Mouse (Mus musculus) gastrocnemius, postnatal 10 days (tissue): ENCODE measurements around the gene Nrd1. TPM values are rescaled to one million over a fixed set of nuclear protein-coding genes. Genes with fewer than 3 reads are reported as not detected.

Experiments
- DNase-seq: peaks from one replicate; pipeline ENCODE4 v3.0.0; 2021; ENCODE audit warnings: mixed read lengths
- long read RNA-seq, 2 experiments: library from polyadenylated mRNA; stranded (forward); transcript quantifications; one replicate each; pipeline ENCODE4 v2.0.0; 2021
- total RNA-seq, 2 experiments: library from RNA; stranded (reverse); gene quantifications; 2 replicates each; pipeline ENCODE4 v1.2.3; 2021

Gene Nrd1
- total RNA-seq: 100 to 1,000 TPM in 1 of 2 experiments, 10 to 100 TPM in 1; 80.9 to 113 TPM
- long read RNA-seq, experiment 1, full-length matches to known transcripts: 77 of 101 reads
- long read RNA-seq, experiment 1, partial matches to known transcripts: 10 of 101 reads
- long read RNA-seq, experiment 1, other reads (novel, unspliced or antisense): 14 of 101 reads
- long read RNA-seq, experiment 2, full-length matches to known transcripts: 66 of 85 reads
- long read RNA-seq, experiment 2, partial matches to known transcripts: 9 of 85 reads
- long read RNA-seq, experiment 2, other reads (novel, unspliced or antisense): 10 of 85 reads

DNA sequence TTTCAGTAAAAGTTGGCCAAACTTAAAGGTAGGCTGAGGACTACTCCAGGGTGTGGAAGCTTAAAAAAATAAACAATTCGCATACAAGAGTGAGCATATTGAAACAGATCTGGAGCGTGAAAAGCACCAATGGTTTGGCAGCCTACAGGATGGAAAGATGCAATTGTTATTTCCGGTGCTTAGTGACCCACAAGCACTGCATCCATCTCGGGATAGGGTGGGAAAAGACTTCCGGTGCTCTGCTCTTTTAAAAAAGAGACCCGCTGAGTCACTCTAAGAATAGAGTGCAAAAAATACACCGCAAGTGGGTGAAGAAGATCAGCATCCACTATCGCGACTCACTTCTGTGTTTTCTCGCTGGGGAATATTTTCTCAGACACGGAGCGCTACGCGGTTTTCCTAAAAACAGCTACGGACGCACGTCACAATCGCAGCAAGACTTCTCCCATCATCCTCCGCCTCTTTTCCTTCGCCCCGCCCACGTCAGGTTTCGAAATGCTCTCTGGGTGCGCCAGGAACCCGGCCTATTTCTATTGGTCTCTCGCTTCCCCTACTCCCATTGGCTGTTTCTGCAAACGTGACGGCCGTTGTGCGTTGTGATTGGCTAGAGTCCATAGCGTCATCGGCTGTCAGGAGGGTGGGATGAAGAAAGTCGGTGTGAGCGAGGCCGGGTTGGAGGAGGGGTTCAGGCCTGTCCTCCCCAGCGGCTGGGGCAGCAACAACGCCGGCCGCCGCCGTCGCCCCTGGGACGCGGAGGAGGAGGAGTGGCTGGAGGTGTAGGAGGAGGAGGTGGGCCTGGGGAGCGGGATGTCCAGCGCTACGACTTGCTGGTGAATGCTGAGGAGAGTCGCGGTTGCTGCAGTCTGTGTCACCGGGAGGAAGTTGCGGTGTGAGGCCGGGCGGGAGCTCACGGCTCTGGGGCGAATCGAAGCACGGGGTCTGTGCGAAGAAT, at the start of gene Nrd1:
Gene Nrd1 (plus strand): TSS at position 657 of the 952 bp plus-strand sequence.
- DNase-seq: peak; percentile 94

DNA sequence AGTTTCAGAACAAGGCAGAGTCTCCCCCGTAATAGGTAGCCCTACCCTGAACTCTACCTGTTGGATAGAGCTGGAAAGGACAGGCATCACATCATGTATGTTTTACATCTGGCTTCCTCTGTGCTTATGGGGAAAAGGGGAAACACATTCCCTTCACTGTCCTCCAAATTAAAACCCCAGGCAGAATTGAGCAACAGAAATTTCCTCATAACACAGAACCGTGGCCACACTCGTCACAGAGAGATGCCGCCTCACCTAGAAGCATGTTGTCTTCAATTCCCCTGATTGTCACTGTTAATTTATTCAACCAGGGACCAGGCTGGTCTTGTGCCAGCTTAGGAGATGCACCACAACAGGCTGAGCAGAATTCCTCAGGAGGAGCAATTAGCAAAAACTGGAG, 48.8 kb upstream of the Nrd1 start:
- no peak for DNase-seq

DNA sequence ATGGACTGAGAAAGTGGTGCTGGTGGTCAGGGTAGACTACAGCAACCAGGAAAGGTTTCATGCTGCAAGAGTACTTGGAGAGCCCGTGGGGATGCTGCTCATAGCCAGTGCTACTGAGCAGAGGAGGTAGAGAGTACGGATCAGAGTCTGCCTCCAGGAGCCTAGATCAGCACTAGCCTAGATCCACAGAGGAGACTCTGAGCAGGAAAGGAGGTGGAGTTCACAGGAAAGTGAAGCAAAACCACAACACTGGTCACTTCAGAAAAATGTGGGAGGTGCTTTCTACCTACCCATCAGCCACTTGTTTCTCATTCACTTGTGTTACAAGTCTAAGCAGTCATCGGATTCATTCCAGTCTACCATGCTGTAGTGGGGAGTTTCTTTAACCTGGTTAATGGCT, 40.8 kb upstream of the Nrd1 start:
- no peak for DNase-seq

DNA sequence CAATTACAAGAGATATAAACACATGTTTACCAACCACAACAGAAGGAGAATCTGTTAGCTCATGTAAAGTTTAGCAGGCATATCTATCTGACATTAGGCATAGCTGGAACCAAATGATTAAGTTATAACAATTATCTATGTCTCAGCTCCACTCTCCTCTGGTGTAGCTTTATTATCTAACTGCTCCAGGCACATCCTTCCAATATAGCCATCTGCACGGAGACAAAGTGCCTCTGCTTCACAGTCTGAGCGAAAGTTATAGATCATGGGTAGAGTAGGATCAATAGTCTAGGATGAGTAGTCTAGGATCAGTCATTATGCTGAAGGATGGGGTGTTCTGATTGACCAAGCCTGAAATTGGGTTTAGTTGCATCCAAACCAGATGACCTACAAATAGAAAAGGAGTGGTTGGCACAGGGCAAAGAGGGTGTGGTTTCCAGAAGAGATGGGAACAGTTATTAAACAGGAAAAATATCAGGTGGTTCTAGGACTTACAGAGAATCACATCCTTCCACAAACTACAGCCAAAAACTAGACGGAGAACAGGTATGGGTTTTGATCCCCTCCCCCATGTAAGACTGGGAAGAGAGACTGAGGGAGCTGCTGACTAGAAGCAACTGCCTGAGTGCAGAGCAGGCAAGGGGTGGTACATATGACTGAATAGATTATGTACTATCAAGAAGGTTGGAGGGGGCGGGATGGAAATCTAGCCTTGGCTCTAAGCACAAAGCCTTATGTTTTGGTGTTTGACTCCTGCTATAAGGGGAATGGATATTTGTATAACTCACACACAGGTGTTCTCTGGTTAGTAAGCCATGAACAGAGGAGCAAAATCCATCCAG, 39.6 kb upstream of the Nrd1 start:
- DNase-seq: no peak

DNA sequence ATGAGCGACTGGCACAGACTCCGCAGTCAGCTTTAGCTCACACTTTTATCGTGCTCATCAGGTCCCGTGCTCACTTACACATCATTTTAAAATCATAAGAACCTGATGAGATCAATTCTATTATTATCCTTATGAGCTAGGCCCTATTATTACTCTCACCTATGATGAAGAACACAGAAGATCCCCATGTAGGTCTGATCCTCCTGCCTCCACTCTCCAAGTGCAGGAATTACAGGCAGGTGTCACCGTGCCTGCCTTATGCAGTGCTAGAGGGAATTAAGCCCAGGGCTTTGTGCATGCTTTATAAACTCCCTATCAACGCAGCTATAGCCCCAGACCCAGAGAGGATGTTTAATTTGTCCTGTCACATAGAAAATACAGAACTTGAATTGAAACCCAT, 37.4 kb upstream of the Nrd1 start:
- DNase-seq: no peak

DNA sequence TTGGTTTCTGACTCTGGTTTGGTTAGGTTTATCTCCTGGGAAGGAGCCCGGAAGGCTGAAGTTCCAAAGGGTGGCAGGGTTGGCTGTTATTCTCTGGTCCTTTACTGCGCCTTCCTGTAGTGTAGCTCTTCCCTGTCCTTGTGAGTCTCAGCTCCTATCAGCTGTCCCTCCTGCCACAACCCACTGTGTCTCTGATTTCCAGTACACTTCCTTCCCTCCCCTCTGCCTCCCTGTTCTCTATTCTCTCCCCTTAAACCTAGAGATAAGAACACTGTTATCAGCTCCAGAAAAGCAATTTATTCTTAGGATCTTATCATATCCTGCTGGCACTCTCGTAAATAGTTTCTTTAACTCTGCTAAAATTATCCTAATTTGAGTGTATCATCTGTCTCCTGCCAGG, 30.9 kb upstream of the Nrd1 start:
- DNase-seq: no peak

DNA sequence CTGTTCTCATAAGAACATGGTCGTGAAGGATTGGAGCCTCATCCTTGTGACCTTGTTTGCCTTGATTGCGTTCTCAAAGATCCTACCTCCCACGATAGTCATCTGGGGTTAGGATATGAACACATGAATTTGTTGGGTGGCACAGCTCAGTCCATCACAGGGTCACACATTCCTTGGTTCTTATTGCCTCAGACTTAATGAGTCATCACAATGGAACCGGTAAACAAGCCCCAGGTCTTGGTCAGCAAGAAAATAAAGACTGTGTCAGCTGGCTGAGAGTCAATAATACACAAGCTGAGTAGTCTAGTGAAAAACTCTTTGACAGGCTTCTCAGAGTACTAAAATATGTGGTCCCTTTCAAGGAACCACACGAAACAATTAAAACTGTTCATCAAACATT, 29.4 kb upstream of the Nrd1 start:
- no peak for DNase-seq

DNA sequence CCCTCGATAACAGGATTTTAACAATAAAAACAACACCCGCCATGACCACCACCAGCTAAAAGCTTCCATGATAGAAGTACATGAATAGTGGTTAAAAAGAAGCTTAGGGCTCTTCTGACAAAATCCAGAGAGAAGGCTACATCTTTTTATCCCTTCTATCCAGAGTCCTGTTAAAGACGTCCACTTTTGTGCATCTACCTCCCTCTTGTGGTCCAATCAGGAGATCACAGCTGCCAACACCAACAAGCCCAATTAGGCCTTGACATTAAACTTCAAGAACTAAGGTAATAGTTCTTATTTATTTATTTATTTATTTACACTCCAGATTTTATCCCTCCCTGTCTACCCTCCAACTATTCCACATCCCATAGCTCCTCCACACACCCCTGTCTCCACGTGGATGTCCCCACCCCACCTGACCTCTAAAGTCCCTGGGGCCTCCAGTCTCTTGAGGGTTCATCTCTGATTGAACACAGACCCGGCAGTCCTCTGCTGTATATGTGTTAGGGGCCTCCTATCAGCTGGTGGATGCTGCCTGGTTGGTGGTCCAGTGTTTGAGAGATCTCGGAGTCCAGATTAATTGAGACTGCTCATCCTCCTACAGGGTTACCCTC, 23.9 kb upstream of the Nrd1 start:
- no peak for DNase-seq

DNA sequence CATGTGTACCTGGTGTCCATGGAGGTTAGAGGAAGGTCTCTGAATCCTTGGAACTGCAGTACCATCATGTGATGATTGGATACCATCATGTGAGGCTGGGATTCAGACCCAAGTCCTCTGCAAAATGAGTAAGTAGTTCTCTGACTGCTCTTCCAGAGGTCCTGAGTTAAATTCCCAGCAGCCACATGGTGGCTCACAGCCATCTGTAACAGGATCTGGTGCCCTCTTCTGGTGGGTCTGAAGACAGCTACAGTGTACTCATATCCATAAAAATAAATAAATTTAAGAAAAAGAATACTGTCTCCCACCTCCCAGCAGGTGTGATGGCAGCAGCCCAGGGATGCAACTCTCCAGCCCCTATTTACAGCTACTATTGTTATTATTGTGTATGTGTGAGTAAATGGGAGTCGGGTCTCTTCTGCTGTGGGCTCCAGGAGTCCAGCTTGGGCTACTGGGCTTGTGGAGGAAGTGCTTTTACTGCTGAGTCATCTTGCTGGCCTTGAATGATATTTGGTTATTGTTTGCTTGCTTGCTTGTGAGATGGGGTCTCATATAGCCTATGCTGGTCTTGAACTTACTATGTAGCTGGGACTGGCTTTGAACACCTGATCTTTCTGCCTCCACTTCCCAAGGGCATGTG, 13.5 kb upstream of the Nrd1 start:
- DNase-seq: no peak

DNA sequence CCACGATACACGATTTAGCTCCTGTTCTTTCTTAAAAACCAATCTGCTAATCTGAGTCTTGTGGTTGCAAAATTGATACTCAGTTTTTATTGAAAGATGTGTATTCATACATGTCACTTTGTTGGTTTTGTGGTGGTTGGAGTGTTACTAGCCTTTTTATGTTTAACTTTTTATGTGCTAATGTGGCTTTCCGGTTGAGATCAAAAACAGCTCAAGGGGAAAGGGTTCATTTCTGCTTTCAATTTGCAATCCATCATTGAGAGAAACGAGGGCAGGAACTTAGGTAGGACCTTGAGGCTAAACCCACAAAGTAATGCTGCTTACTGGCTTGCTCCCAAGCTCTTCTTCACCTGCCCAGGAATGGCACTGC, 13.0 kb upstream of the Nrd1 start:
- no peak for DNase-seq

DNA sequence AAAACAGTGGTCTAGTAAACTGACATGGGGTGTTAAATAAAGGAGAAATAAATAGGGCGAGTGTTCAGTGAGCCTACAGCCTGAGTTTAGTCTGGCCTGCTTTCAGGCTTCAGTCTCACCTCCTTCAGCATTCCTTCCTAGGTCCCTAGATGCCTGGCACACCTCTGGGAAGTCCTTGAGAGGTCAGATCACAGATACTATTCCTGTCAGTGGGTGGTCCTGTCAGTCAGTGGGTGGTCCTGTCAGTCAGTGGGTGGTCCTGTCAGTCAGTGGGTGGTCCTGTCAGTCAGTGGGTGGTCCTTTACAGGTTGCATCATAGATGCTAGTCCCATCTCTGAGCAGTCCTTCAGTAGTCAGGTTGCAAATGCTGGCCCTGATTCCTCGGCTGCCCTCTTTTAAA, 11.0 kb upstream of the Nrd1 start:
- DNase-seq: no peak

DNA sequence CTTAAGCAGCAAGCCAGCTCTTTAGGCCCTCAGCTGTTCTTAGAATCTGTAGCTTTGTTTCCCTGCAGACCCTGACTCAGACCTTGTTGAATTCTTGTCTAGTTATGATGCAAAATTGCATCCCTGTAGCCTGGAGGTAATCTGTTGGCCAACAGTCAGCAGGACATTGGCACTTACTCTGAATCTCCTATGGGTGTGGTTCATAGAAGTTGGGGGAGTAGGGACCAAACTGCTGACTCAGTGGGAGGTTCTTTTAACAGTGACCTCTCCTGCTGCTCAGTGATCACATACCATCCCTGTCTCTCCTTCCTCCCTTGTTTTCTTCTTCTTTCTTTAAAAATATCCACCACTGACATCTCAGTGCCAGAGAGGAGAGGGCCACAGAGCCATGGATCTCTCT, 10.4 kb upstream of the Nrd1 start:
- DNase-seq: no peak

DNA sequence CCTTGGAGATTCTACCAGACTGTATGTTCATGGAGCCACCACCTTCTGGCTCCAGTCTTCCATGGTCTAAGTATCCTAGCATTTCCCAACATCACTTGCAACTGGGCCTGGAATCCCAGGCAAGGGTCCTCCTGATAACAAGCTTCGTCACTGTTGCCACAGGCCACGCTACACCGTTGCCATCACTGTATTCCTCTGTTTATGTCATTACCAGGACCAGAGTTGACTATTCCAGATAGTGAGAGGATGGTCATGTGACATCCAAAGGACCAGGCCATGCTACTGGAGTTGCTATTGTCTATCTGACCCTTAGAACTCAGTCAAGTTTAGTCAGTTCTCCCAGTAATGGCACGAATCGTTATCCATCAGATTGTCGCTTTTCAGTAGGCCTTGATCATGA, 9.9 kb upstream of the Nrd1 start:
- DNase-seq: no peak

DNA sequence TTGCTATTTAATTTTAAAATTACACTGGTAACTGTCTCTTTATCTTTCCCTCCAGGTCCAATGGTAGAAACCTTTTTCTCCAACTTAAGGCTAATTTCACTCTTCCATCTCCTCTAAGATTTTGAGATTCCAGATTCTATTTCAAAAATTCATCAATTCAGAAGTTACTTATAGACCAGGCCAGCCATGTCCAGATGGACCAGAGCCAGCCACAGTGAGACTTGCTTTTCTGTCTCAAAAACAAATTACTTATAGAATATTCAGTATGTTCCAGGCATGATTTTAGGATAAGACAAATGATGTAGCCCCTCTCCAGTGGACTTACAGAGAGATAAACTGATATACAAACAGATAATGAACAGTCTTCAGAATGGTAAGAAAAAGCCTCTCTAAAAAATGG, 8.6 kb upstream of the Nrd1 start:
- no peak for DNase-seq

DNA sequence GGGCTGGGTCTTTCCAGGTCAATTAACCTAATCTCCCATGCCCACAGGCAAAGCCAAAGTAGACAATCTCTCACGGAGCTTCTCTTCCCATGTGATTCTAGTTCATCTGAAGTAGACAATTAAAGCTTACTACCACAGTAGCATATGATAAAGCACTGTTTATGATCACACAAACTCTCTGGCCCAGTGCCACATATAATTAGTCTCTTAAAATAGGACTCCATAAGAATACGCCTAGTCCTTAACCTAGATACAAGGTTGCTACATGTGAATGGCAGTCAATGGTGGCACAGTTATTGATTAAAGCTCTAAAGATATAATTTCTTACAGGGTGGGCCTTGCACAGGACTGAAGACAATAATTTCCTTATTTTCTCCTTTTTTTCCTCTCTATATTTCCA, 7.5 kb upstream of the Nrd1 start:
- DNase-seq: no peak

DNA sequence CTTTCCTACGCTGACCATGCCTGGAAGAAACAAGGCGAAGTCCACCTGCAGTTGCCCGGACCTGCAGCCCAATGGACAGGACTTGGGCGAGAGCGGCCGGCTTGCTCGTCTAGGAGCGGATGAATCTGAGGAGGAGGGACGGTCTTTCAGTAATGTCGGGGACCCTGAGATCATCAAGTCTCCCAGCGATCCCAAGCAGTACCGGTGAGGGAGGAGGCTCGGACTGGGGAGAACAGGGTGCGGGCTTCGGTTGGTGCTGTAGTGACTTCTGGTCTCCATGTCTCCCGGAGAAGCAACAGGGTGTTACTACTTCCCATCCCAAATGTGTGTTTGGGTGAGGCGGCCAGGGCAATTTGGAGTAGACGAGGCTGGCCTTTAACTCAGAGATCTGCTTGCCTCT, 506 bp downstream of the Nrd1 start:
- no peak for DNase-seq

DNA sequence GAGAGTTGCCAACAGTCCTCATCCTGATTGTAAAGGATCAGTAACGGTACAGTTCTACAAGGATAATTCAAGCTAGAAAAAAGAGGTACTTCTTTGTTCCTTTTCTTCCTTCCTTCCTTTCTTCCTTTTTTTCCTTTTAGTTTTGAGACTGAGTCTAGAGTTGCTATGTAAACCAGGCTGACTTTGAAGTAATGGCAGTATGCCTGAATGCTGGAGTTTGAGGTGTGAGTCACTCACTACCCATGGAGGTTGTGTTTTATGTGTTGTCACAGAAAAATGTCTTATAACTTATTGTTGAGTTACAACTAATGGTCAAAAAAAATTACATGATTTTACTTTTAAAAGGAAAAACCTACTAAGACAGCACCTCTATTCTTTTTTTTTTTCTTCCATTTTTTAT, 7.6 kb downstream of the Nrd1 start:
- no peak for DNase-seq

DNA sequence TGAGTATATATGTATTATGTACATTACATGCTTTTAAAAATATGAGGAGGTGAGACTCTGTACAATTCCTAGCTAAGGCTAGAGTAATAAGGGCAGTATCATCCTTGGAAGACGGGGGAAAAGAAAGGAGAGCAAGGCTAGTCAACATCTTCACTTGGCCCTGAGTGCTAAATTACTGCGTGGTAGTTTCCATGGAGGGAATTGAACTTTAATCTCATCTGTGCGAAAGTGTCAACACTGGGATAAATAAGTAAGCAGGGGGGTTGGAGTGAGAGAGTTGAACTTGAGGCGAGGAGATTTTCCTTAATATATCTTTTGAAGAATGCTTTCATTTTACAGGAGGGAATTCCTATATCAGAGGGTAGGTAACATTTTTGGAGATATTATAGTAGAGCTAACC, 13.6 kb downstream of the Nrd1 start:
- DNase-seq: no peak

DNA sequence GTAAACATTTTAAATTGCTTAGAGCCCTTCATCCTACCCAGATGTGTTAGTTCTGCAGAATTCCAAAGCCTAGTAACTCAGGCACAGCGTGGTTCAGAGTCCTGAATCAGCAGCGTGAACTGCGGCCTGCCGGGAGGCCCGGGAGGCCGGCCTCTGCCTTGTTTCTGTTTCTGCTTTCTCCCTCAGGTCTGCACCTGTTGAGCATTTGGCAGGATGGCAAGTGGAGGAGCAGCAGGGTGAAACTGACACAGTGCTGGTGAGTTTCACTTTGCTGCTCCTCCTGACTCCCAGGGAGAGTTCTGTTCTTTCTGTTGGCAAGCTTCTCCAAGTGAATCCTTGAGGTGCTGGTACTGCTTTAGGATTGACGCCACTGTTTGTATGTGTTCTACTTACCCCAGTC, 17.0 kb downstream of the Nrd1 start:
- peak; percentile 36 for DNase-seq

DNA sequence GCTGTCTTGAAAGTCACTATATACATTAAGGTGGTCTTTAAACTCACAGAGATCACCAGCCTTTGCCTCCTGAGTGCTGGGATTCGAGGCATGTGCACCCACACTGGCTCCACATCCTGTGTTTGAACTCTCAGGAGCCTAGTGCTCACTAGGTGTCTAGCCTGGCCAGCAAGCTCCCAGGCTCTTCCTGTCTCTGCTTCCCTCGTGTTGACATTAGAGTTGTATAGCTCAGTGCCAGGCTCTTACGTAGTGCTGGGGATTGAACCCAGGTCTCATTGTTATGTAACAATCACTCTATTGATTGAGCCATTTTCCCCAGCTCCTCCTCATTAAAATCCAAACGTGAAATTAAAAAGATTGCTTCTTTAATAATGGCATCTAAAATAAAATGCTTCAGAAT, 18.8 kb downstream of the Nrd1 start:
- no peak for DNase-seq

DNA sequence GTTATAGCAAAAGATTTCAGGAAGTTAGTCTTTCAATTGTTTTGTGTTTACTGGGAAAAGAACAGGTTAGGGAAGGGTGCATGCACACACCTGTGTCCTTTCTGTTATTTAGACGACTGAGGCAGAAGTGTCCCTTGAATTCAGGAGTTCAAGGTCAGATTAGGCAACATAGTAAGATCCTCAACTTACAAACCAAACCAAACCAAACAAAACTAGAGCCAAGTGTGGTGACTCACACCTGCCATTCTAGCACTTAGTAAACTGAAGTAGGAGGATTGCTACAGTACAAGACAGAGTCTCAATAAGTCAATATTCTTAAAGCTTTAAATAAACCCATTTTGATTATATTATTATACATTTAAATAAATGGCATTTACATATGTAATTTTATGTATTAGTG, 21.5 kb downstream of the Nrd1 start:
- no peak for DNase-seq

DNA sequence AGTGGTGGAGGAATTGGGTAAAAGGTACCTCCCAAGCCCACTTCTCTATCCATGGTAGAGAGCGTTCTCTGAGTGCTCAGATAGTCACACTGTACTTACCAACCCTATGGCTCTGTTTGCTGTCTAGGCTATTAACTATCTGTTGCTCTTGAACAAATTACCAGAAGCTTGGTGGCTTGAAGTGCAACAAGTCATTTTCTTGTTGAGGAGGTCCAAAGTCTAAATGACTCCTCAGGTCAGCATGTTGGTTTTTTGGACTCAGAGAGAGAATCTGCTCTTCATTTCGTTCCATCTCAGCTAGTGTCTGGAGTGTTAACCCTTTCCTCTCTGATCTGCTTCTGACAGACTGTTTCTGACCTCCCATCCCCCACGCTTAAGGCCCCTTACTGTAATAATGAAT, 24.6 kb downstream of the Nrd1 start:
- no peak for DNase-seq
